Mouse (Mus musculus) urinary bladder, postnatal 4 days (tissue): Measurements from ENCODE around the gene Fgfr2.
"Not testable (repeated sequence)": the region's sequence is repeated elsewhere in the genome, so short reads cannot be mapped to it uniquely, and the experiment has no call there.

Experiments
- DNase-seq, 2 experiments: peaks; one replicate each; pipeline ENCODE4 v3.0.0; 2021 to 2022; ENCODE audit warnings: low spot score in 2 of 2

The Fgfr2 gene

DNA sequence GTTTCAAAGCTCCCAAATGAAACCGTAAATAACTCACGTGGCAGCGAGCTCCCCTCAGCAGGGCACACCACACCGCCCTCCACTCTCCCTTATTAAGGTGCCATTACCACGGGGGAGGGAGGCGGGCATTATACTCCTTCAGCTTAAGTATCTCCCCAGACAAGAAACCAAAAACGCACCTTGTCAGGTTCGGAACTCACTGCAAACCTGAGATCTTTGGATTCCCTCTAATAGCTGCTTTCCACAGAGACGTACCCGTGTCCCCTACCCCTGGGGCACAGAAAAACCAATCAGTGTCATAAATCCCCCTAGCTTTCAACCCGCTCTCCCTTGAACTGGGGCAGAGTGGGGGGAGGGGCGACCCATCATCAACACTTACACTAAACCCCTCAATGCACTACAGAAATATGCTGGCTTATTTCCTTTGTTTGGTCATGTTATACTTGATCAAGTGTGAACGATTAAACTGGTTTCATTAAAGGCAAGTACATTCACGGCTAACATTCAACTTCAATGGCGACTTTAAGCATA, 2.9 kb downstream of the Fgfr2 start:
- DNase-seq = no peak

DNA sequence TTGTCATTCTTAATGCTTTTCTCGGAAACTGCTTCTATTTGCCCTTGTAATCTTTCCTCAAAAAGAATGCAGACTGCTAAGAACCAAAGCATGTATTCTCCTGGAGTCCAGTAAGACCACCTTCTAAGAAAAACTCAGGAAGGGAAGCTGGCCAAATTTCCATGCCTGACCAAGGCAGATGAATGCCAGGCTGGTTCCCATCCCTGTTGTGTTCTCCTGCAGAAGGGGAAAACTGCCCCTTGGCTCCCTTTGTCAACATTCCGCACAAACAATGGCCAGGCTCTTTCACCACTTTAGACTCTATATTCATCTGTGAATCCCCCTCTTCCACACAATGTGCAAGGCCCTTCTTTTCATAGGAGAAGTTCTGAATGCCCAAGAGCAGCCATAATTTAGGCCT, 5.3 kb downstream of the Fgfr2 start:
- DNase-seq = no peak

DNA sequence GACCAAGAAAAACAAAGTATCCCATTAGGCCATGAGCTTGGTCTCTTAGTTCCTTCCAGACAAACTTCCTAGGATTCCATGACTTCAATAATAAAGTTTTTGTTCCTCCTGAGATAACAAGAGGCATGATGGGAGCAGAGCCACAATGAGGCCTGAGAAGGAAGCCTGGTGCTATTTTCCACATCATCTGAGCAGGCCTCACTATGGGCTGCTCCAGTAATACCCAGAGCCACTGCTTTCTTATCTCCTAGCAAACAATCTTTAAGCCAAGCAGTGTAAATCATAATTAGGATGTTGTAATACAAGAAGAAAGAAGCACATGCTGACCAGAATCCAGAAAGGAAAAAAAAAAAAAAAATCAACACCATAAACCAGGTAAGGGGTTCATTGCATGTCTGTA, 6.6 kb downstream of the Fgfr2 start:
- DNase-seq = no peak

DNA sequence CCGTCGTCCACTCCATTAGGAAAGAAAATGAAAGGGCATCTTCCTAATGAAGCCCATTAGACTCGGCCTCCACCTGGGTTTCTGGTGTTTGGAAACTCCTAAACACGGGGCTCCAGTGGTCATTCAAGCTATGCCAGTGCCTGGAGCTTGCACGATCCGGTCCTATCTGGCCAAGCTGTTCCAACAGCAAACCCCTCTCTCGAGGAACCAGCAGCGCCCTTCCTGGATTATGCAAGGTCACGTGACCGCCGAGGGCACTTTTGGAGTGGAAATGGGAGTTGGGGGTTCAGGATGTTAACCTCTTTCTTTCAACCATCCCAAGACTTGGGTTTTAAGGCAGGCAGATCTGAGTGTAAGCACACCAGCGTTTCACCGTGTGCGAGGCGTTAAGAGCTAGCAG, 7.3 kb downstream of the Fgfr2 start:
- no peak for DNase-seq

DNA sequence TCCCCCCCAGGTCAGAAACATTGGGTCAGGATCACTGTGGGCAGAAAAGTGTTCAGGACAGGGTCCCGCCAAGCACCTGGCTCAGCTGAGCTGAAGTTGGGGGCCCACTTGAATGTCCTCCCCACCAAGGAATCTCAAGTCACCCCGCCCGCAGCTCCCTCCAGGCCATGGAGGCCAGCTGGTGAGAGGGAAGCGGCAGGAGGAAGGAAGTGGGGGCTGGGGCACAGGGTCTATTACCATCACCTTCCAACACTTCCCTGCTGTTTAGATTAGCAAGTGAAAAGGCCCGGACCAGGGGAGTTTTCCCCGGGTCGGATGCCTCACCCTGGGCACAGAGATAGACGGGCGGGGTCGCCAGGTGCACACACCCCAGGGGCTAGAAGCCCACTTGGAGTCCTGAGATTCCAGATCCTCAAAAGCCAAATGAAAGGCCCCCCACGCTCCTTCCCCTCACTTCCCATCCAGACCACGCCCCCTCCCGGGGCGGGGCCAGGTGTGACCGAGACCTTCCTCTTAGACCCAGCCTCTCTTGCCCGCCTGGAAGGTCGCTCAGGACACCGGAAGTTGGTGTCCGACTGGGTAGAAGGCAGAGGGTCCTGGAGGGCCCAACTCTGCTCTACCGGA, 8.2 kb downstream of the Fgfr2 start:
- DNase-seq = no peak

DNA sequence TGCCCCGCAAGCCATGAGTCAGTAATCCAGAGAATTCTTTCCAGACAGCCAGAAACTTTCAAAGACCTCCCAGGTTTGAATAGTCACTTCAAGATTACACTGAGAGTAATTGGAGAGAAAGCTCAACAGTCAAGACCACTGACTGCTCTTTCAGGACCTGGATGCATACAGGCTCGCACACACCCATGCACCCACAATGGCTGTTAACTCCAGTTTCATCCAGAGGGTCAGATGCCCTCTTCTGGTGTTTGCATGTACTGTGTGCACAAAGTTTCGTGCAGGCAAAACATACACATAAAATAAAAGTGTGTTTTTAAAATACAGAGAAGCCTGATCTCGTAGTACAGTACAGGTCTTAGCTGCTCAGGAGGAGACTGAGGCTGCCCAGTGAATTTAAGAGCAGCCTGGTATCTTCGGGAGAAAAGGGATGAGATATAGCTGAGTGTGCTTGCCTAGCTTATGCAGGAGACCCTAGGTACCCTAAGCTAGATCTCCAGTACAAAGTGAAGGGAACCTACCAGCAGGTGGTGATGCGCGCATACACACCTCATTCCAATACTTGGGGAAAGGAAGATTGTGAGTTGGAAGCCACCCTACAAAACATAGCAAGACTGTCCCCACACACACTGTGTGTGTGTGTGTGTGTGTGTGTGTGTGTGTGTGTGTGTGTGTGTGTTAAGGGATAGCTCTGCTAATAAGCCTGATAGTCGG, 9.8 kb downstream of the Fgfr2 start:
- no peak for DNase-seq

DNA sequence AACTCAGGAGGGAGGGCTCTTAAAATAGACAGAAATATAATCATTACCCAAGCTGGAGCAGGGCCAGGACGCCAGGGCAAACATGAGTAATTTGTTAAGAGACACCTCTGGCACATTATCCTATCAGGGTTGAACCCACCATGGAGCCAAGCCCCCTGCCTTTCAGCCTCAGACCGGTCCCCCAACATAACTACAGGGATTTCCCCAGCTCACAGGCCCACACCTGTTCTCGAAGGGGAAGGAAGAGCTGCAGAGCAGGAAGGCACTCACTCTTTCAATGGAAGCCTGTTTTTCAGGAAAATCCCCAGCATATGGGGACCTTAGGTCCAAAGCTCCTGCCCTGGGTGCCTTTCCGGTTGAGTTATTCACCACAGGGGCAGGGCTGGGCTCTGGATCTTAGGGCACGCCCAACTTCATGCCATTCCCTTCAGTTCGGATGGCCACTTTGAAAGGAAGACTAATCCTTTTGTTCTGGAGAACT, 10.8 kb downstream of the Fgfr2 start:
- peak in 1 of 2 experiments; percentile 40 for DNase-seq

DNA sequence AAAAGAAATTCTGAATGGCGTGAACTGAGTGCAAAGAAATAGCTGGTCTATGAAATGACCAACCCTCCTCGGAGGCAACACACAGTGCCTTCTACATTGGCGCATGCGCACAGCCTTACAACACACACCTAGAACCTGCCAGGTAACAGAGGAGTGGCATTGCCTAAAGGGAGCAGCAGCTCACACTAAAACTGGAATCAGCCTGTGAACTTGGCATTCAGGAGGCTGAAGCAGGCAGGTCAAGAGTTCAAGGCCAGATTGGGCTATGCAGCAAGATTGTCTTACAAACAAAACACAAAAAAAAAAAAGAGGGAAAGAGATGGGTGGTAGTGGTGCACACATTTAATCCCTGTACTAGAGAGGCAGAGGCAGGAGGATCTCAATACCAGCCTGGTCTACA, 13.7 kb downstream of the Fgfr2 start:
- DNase-seq = no peak

DNA sequence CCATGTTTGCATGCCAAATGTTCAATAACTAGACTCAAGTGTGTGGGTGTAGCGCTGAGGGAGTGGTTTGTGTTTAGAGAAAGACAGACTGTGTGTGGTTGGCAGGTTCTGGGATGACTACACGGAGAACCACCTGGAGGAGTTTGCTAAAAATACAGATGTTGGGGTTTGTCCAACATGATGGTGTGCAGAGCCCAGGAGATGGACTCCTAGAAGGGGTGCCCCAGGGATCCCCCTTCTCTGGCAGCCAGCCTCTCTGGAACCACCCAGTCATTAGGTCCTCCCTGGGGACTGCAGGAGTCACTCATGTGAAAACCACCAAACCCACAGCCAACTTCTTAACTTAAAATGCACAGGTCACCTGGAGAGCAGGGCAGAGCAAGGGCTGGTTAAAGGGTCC, 14.5 kb downstream of the Fgfr2 start:
- no peak for DNase-seq

DNA sequence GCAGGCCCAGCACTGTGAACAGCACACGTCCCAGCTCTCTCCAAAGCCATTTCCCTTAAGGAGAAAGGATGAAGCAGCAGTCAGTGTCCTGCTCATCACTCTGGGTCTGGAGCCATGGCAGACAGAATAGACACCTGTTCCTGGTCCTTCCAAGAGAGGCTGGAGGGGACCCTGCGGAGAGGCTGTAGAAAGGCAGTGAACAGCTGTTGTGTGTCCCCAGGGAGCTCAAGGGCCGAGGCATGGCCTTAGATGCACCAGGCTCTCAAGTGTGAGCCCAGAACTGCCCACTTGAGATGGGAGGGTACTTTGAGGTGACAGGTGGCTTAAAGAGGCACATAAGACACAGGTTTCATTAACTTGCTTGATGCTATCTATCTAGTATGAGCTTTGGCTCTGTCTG, 20.6 kb downstream of the Fgfr2 start:
- no peak for DNase-seq

DNA sequence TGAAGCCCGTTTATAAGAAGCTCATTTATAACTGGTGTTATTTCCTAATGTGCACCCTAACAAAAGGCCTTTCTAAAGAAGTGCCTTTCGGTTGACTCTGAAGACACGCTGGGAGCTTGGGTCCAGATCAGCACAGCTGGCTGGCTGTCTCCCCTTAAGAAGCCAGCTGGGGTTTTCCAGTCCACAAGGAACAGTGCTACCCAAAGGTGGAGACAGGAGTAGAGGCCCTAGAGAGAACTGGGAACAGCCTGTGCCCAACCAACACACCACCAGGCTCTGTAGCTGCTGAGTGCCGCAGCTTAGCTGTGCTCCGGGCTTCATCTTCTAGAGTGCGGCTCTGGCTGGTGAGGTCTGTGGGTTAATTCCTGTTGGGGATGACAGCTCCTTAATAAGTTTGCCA, 22.1 kb downstream of the Fgfr2 start:
- DNase-seq = no peak

DNA sequence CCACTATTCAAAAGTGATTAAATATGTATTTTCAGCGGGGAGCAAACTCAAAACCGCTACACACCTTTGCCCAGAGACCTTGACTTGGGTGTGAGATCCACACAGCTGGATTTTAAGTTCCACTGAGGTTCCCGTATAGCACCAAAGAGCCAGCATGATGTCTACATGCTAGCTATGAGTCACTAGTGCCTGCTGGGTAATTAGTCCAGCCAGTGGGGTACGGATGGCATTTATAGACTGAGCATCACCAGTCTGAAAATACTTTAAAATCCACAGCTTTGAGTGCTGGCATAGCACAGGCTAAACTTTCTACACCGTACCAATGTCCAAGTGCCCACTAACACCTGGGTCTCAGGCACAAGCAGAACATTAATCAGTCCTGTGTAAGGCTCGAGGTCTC, 23.0 kb downstream of the Fgfr2 start:
- no peak for DNase-seq

DNA sequence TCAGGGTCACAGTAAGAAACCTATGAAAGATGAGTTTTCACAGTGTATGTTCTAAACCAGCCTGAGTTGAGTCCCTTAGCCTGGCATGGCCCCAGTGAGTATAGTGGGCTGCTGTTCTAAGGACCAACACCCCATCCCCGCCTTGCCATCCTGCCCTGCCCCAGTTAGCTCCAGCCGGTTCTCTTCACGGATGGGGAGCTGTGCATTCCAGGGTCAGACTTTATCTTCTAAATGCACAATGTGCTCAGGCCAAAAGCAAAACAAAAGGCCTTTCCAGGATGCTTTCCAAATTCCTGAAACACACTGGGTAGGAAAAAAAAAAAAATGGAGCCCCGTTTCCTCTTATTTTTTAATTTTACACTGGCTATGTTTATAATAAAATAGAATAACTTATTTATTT, 23.9 kb downstream of the Fgfr2 start:
- peak in 1 of 2 experiments; percentile 44 for DNase-seq

DNA sequence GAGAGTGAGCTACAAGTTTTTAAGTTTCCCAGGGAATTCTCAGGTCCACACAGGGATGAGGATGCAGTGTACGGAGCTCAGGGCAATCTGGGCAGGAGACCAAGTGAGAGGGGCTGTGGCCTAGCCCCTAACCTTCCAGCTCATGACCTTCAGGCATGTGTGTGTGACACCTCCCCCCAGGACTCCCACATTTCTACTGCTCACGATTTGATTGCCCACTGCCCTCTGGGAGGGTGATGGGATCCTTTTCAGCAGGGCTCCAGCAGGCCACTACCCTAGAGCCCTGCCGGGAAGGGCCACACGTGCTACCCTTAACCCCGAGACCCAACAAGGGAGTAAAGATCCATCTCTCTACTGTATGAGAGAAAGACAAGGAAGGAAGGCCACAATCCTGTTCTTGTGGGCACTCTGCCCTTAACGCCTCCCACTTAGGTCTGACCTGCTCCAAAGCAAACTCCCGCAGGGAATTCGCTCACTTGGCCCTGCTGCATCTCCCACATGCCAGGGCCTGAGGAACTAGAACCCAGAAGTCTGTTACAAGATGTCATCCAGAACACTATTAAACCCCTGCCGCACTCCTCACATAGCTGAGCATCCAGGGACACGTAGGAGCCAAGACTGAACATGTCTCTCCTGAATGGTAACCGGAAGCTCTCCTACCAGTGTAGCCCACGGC, 24.9 kb downstream of the Fgfr2 start:
- no peak for DNase-seq

DNA sequence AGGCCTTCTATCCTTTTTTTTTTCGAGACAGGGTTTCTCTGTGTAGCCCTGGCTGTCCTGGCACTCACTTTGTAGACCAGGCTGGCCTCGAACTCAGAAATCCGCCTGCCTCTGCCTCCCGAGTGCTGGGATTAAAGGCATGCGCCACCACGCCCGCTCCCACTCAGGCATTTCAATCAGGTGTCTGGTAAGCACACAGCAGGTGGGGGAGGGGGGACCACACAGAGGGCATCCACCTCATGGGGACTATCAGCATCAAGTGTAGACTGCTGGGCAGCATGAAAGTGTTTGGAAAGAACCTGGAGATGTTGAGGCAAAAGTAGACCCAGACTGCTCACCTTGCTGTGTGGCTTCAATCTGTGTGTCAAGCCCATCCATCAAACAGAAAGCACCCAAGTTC, 27.5 kb downstream of the Fgfr2 start:
- DNase-seq = not testable (repeated sequence)

DNA sequence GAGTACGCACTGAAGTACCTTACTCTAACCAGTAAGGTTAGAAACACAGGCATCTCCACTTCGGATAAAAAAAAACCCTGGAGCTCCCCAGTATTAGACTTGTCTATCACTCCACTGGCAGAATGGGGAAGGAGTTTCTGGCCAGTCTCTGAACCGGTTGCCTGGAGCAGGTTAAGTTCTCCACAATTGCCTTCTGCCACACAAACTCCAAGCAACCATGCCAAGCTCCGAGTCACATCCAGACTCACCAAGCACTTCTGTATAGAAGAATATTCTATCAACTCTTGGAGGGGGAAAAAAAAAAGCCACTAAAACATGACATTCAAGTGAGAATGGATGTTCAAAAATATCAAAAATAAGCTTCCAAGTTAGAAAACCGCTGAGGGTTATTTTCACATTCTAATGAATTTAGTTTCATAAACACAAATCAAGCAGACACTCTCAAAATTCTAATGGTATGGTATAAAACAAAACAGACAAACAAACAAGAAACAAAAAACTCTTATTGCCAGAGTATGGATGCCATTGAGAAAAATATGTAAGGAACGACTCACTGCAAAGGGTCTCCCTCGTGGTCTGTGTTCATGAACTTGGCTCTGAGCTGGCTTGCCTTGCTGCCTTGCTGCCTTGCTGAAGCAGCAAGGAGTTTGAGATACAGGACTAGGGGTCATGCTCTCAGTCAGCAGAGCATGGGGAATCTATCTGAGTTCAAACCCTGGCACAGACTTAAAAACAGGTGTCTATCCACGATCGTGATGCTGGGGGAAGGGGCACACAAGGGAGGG, 28.2 kb downstream of the Fgfr2 start:
- no peak for DNase-seq

DNA sequence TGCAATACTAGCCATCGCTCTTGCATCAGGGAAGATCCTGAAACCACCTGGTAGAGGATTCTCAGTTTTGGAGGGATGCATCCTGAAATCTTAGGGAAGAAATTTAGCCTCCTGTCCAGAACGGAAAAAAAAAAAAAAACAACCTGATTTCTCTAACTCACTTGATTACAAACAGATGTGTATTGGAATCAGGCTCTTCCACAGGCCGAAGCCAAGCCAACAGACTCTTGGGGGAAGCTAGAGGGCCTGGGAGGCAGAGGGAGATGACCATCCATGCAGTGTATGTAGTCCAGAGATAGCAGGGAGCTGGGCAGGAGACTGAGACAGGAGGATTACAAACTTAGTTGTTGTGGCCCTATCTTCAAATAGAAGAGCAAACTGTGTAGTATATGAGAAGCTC, 29.0 kb downstream of the Fgfr2 start:
- DNase-seq = no peak

DNA sequence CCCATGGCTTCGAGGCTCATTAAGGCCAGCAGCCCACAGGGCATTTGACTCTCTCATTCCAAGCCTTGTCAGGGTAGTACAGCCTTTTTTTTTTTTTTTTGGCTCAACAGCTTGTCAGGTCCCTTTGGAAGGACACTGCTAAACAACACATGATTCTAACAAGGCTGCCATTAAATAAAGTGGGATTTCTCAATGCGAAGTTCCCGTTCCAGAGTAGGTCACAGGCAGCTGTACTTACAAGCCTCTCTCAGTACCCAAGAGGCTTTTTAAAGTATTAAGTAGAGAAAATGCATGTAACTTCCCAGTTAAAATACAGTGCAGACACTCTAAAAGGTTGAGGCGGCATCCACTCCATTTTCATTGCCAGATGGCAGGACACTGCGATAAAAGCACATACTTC, 29.4 kb downstream of the Fgfr2 start:
- no peak for DNase-seq

DNA sequence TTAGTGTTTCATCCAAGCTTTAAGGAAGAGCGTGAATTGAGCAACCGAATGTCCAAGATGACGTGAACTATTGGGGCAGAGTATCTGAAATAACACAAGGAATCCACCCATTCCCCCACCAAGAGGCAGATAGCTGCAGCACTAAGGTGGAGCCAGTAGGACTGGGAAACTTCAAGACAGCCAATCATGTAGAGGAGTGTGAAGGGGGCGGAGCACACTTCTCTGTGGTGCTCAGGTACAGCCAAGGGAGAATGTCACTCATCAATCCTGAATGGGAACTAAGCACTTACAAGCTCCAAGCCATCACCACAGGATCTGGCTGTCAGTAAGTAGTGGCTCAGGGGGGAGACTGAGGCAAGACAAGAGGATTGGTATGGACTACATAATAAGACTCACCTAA, 32.5 kb downstream of the Fgfr2 start:
- no peak for DNase-seq

DNA sequence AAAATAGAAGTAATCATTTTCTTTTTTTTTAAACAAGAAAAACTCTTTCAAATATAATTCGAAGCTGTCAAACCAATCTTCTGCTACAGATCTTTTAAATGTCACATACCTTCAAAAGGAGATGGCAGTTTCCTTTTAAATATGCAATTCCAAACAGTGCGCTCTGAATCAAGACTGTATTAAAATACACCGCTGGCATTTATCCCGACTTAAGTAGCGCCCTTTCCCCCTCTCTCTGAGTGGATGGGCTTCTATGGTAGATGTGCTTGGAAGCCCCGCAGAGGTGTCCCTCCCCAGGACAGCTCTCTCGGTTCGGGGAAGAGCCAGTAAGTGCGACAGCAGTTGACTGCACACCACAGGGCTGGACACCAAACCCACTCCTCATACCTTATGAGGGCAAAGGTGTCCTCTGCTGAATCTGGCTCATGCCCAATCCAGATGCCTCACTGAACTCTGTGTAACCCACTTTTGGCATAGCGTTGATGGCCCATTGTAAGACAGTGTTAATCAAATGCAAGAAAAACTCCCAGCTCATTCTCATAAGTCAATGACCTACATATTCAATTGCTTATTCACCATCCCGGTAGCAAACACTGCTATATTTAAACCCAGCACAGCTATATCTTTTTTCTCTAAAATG, 33.4 kb downstream of the Fgfr2 start:
- no peak for DNase-seq

DNA sequence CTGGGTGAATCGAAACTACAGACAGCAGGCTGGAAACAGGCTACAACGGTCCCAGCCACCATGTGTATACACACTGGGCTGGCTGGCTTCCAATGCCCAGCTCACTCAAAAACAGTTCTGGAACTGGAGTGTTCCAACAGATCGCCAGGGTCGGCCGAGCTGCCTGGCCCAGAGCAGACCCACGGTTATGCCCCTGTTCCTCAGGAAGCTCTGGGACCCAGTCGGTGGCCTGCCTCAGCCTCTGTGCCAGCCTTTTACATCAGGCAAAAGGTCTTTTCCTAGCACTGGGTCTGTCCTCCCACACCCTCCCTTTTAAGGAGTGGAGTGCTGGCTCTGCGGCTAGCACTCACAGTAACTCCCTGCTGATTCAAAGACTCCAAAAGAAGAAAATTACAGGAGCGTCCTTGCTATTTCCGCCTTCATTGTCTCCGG, 34.3 kb downstream of the Fgfr2 start:
- peak; percentile 35 to 68 for DNase-seq

DNA sequence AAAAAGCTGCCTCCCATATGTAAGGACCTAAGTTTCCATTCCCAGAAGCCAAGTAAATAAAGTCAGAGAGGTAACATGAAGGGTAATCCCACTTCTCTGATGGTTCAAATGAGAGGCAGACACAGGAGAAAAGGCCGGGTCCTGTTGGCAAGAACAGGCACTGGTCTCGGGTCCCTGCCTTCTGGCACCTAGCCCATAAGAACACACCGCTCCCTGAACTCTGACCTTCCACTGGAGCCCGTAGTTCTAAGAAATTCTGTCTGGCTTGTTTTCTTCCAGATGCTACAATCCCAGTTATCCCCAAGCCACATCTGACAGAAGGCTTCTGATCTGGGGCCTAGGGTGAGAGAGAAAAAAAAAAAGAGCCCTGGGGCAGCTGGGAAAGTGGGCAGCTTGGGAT, 34.7 kb downstream of the Fgfr2 start:
- DNase-seq = no peak
